Mouse (Mus musculus) 3134 (cell line): Measurements from ENCODE around the gene AC161166.1.
"Not testable (repeated sequence)": the region's sequence is repeated elsewhere in the genome, so short reads cannot be mapped to it uniquely, and the experiment has no call there.

Experiments
- DNase-seq: peaks from one replicate; pipeline ENCODE4 v3.0.0-alpha.2; 2011; ENCODE audit warnings: low spot score; ENCODE audit not compliant: insufficient read length; ENCODE audit errors: extremely low read depth

AC161166.1 gene

GRCm38 (mm10) chr7:24487403-24487802 lies 24.9 kb downstream of the AC161166.1 start:
- no peak for DNase-seq

- DNase-seq: no peak
These were observed 25.6 kb downstream of the AC161166.1 start for GRCm38 (mm10) chr7:24486654-24487130.

GRCm38 (mm10) chr7:24485481-24485880 lies 26.8 kb downstream of the AC161166.1 start:
- DNase-seq: no peak

GRCm38 (mm10) chr7:24483291-24483690 lies 29.0 kb downstream of the AC161166.1 start:
- DNase-seq: not testable (repeated sequence)

GRCm38 (mm10) chr7:24482208-24483020 lies 29.8 kb downstream of the AC161166.1 start:
- DNase-seq: no peak

GRCm38 (mm10) chr7:24481474-24482207 lies 30.6 kb downstream of the AC161166.1 start, which contains the start of gene Cadm4:
Gene Cadm4 (plus strand): TSS chr7:24482023.
- DNase-seq: no peak

- DNase-seq: no peak
These were observed 31.2 kb downstream of the AC161166.1 start for GRCm38 (mm10) chr7:24480986-24481473.

- DNase-seq: no peak
These were observed 31.9 kb downstream of the AC161166.1 start for GRCm38 (mm10) chr7:24480121-24480941.

GRCm38 (mm10) chr7:24479685-24480084 lies 32.6 kb downstream of the AC161166.1 start:
- no peak for DNase-seq

- no peak for DNase-seq
These were observed 33.3 kb downstream of the AC161166.1 start for GRCm38 (mm10) chr7:24478911-24479310.

- DNase-seq: no peak
These were observed 35.4 kb downstream of the AC161166.1 start for GRCm38 (mm10) chr7:24476856-24477255.

GRCm38 (mm10) chr7:24476338-24476737 lies 35.9 kb downstream of the AC161166.1 start:
- DNase-seq: no peak

GRCm38 (mm10) chr7:24474811-24475506 lies 37.3 kb downstream of the AC161166.1 start:
- DNase-seq: no peak

- DNase-seq: no peak
These were observed 38.2 kb downstream of the AC161166.1 start for GRCm38 (mm10) chr7:24473913-24474529.

- DNase-seq: no peak
These were observed 39.3 kb downstream of the AC161166.1 start for GRCm38 (mm10) chr7:24472937-24473336.

GRCm38 (mm10) chr7:24472442-24472841 lies 39.8 kb downstream of the AC161166.1 start:
- DNase-seq: no peak

GRCm38 (mm10) chr7:24470356-24470755 lies 41.9 kb downstream of the AC161166.1 start:
- DNase-seq: peak; percentile 78

GRCm38 (mm10) chr7:24469126-24469525 lies 43.1 kb downstream of the AC161166.1 start:
- no peak for DNase-seq

- DNase-seq: no peak
These were observed 44.4 kb downstream of the AC161166.1 start for GRCm38 (mm10) chr7:24467886-24468285.

- DNase-seq: no peak
These were observed 45.4 kb downstream of the AC161166.1 start for GRCm38 (mm10) chr7:24466835-24467234.
